Mouse (Mus musculus) hindbrain, postnatal 0 days (tissue): ENCODE results near the gene Tmem259. TPM values are rescaled to one million over a fixed set of nuclear protein-coding genes. Genes with fewer than 3 reads are reported as not detected.

Experiments used
- ATAC-seq: fragments of 200-750 bp; cut with Nextera tagmentation; 2 replicates; pipeline ENCODE4 v1.8.0; 2017; ENCODE audit warnings: mild to moderate bottlenecking, moderate TSS enrichment, moderate library complexity
- DNase-seq: peaks from one replicate; pipeline ENCODE4 v3.0.0-alpha.2; 2015; ENCODE audit warnings: low spot score
- H3K27ac ChIP-seq: fragments of 300-500 bp; sonication (generic); 2 replicates; pipeline ENCODE4 v1.5.1; 2014; ENCODE audit warnings: mild to moderate bottlenecking
- H3K27me3 ChIP-seq: fragments of 300-500 bp; sonication (generic); 2 replicates; pipeline ENCODE4 v1.6.1; 2014; ENCODE audit warnings: low read length, mixed read lengths; ENCODE audit not compliant: insufficient read depth
- H3K36me3 ChIP-seq: fragments of 300-500 bp; sonication (generic); 2 replicates; pipeline ENCODE4 v1.6.1; 2014; ENCODE audit warnings: low read length, mixed read lengths; ENCODE audit not compliant: insufficient read depth
- H3K4me1 ChIP-seq: fragments of 300-500 bp; sonication (generic); 2 replicates; pipeline ENCODE4 v1.6.1; 2014; ENCODE audit warnings: antibody characterized with exemption, low read length, mixed read lengths; ENCODE audit not compliant: insufficient read depth
- H3K4me2 ChIP-seq: fragments of 300-500 bp; sonication (generic); 2 replicates; pipeline ENCODE4 v1.6.1; 2014; ENCODE audit warnings: low read depth, mild to moderate bottlenecking, low read length, moderate library complexity, mixed read lengths
- H3K4me3 ChIP-seq: fragments of 300-500 bp; sonication (generic); 2 replicates; pipeline ENCODE4 v1.5.1; 2014; ENCODE audit warnings: low read length
- H3K9ac ChIP-seq: fragments of 300-500 bp; sonication (generic); replicated peaks from 2 replicates; pipeline ENCODE4 v1.6.1; 2014; ENCODE audit warnings: mild to moderate bottlenecking, low read length, moderate library complexity, mixed read lengths
- H3K9me3 ChIP-seq: fragments of 300-500 bp; sonication (generic); 2 replicates; pipeline ENCODE4 v1.6.1; 2016; ENCODE audit warnings: low read length, mixed read lengths
- CTCF ChIP-seq: IDR thresholded peaks from 2 replicates; pipeline ENCODE4 v1.5.1; 2016; ENCODE audit warnings: antibody characterized with exemption, control low read depth, low read depth
- WGBS: fragments of 180-500 bp; shearing (Covaris S2); extraction: QIAGEN DNeasy Blood & Tissue Kit; methylation state at CpG from one replicate; pipeline ENCODE4 v1.1.7; 2014; 5-methylcytosine and 5-hydroxymethylcytosine counted together
- polyA plus RNA-seq: library from polyadenylated mRNA; unstranded; fragments of >200 nt; fragmentation: Nextera tagmentation; extraction: Ambion mirVana; gene quantifications from 2 replicates; pipeline ENCODE4 v1.2.1, GENCODE M21; 2015
- total RNA-seq: library from RNA; depleted of rRNA; stranded (reverse); fragments of >200 nt; gene quantifications from 2 replicates; pipeline ENCODE4 v1.2.3, GENCODE M21; 2014

Gene Tmem259
- total and polyA plus RNA-seq, 2 experiments from 2014 or later: 25.6 to 179 TPM

GRCm38 (mm10) chr10:80016931-80017330, 32.8 kb upstream of the Tmem259 start:
- ATAC-seq (no peak), DNase-seq (no peak)
- WGBS: 90% methylated on average over 10 of the region's 10 CpGs
- H3K4me2 ChIP-seq: no peak overlapping the region
- no peaks in the 10 kb centered on the region for H3K36me3 ChIP-seq
- no peak for TF ChIP-seq CTCF
- no peak overlapping the region for H3K4me3 ChIP-seq
- peaks cover 16% of the 10 kb centered on the region for H3K27me3 ChIP-seq
- H3K27ac ChIP-seq: no peak overlapping the region
- no peaks in the 10 kb centered on the region for H3K9me3 ChIP-seq
- no peak overlapping the region for H3K9ac ChIP-seq
- no peaks in the 10 kb centered on the region for H3K4me1 ChIP-seq

GRCm38 (mm10) chr10:80016511-80016910, 32.4 kb upstream of the Tmem259 start, which contains the start of gene Arhgap45:
Gene Arhgap45 (plus strand): TSS chr10:80016653.
- H3K9me3 ChIP-seq: peaks cover under 1% of the 10 kb centered on the region; the same call in 1 of the 2 replicates
- ATAC-seq (no peak), DNase-seq (no peak)
- 66% methylated on average over 11 of the region's 11 CpGs for WGBS
- peaks cover 16% of the 10 kb centered on the region for H3K27me3 ChIP-seq
- H3K9ac ChIP-seq: no peak within 1 kb of the TSS
- H3K36me3 ChIP-seq: peaks cover 3% of the 10 kb centered on the region; the same call in 1 of the 2 replicates
- H3K4me2 ChIP-seq: no peak within 1 kb of the TSS
- H3K27ac ChIP-seq: no peak within 1 kb of the TSS
- H3K4me3 ChIP-seq: no peak within 1 kb of the TSS
- no peaks in the 10 kb centered on the region for H3K4me1 ChIP-seq
- no peak for TF ChIP-seq CTCF

GRCm38 (mm10) chr10:80015583-80015982, 31.5 kb upstream of the Tmem259 start:
- DNase-seq (no peak), ATAC-seq (no peak)
- Histone ChIP-seq H3K4me2 (no peak overlapping the region), H3K36me3 (peaks cover 9% of the 10 kb centered on the region; the same call in 1 of the 2 replicates), H3K4me1 (no peaks in the 10 kb centered on the region), H3K9ac (no peak overlapping the region), H3K9me3 (peaks cover 10% of the 10 kb centered on the region), H3K27me3 (peaks cover 16% of the 10 kb centered on the region), H3K27ac (no peak overlapping the region), H3K4me3 (no peak overlapping the region)
- TF ChIP-seq CTCF: no peak
- 81% methylated on average over 10 of the region's 10 CpGs for WGBS

DNA sequence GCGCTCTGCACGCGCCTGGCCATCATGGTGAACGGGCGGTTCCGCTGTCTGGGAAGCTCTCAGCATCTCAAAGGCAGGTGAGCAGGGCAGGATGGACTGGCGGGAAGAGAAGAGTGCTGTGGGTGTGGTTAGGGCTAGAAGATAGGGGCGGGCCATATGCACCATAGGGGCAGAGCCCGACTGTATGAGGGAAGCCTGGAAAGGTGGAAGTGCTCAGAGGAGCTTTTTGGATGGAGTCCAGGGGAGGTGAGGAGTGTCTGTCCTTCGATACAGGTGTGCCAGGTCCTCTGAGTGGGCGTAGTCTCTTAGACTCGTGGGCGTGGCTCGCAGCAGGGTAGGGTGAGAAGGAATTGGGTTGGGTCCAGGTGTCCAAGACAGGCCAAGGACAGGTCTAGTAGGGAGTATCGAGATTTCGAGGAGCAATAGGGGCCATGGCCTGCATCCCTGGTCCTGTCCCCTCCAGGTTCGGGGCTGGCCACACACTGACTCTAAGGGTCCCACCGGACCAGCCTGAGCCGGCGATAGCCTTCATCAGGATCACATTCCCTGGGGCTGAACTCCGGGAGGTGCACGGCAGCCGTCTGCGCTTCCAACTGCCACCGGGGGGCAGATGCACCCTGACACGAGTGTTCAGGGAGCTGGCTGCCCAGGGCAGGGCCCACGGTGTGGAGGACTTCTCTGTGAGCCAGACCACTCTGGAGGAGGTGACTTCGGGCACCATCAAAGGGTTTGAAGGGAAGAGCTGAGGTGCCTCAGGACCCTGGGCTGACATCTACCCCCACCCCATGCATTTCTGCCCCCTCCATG, 30.6 kb upstream of the Tmem259 start:
- H3K4me1 ChIP-seq: no peaks in the 10 kb centered on the region
- WGBS: 32% methylated on average over 28 of the region's 28 CpGs
- peaks cover 19% of the 10 kb centered on the region for H3K9me3 ChIP-seq
- H3K9ac ChIP-seq: no peak overlapping the region
- H3K27ac ChIP-seq: no peak overlapping the region
- peaks cover 15% of the 10 kb centered on the region; the same call in 1 of the 2 replicates for H3K36me3 ChIP-seq
- no peak overlapping the region for H3K4me2 ChIP-seq
- peaks cover 16% of the 10 kb centered on the region for H3K27me3 ChIP-seq
- no peak; the same call in 1 of the 2 replicates for ATAC-seq
- DNase-seq: no peak
- H3K4me3 ChIP-seq: no peak overlapping the region
- peak; percentile 17; the same call in 1 of the 2 replicates for TF ChIP-seq CTCF

- no peak overlapping the region for H3K27ac ChIP-seq
- WGBS: 37% methylated on average over 25 of the region's 25 CpGs
- ATAC-seq: no peak
- H3K4me1 ChIP-seq: no peaks in the 10 kb centered on the region
- peaks cover 21% of the 10 kb centered on the region for H3K9me3 ChIP-seq
- H3K9ac ChIP-seq: no peak overlapping the region
- H3K4me2 ChIP-seq: no peak overlapping the region
- peaks cover 14% of the 10 kb centered on the region for H3K27me3 ChIP-seq
- peaks cover 17% of the 10 kb centered on the region; the same call in 1 of the 2 replicates for H3K36me3 ChIP-seq
- H3K4me3 ChIP-seq: no peak overlapping the region
- no peak for DNase-seq
- no peak for TF ChIP-seq CTCF
Measured at GRCm38 (mm10) chr10:80013609-80014008, 29.5 kb upstream of the Tmem259 start.

- Histone ChIP-seq H3K4me2 (no peak overlapping the region), H3K27ac (no peak overlapping the region), H3K4me3 (no peak overlapping the region), H3K9me3 (peaks cover 21% of the 10 kb centered on the region), H3K9ac (no peak overlapping the region), H3K27me3 (peaks cover 12% of the 10 kb centered on the region; the same call in 1 of the 2 replicates), H3K4me1 (no peaks in the 10 kb centered on the region), H3K36me3 (peaks cover 17% of the 10 kb centered on the region; the same call in 1 of the 2 replicates)
- DNase-seq (no peak), ATAC-seq (no peak)
- WGBS: 90% methylated on average over 6 of the region's 6 CpGs
- no peak for TF ChIP-seq CTCF
Measured at GRCm38 (mm10) chr10:80011740-80012139, 27.6 kb upstream of the Tmem259 start.

DNA sequence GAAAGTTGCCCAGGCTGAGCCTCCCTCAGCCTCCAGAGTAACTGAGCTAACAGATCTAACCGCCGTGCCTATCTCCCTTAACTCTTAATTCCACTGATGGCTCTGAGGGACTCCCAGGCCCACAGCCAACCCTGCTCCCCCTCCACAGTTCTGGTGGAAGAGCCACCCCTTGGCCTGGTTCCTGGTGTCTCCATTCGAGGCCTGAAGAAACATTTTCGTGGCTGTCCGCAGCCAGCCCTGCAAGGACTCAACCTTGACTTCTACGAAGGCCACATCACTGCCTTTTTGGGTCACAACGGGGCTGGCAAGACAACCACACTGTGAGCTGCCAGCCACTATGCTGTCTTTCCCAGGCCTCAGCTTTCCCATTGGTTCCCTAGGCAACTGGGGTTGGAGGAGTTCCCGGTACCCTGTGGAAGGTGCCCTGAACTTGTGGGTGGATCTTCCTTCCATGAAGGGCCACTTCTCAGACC, 20.1 kb upstream of the Tmem259 start:
- H3K4me1 ChIP-seq: 0 out of 2 replicates have a peak, but pooled peaks cover 7% of the 10 kb centered on the region
- H3K9ac ChIP-seq: no peak overlapping the region
- no peak overlapping the region for H3K4me3 ChIP-seq
- WGBS: 69% methylated on average over 8 of the region's 8 CpGs
- H3K9me3 ChIP-seq: no peaks in the 10 kb centered on the region
- no peak for DNase-seq
- no peak overlapping the region for H3K4me2 ChIP-seq
- no peaks in the 10 kb centered on the region for H3K36me3 ChIP-seq
- peak; percentile 36; the same call in 1 of the 2 replicates for ATAC-seq
- H3K27ac ChIP-seq: no peak overlapping the region
- H3K27me3 ChIP-seq: 0 out of 2 replicates have a peak, but pooled peaks cover 5% of the 10 kb centered on the region
- no peak for TF ChIP-seq CTCF
